Mouse (Mus musculus) brain, adult 2 months (tissue): ENCODE results near the gene Gm20821.
"Not testable (repeated sequence)": the region's sequence is repeated elsewhere in the genome, so short reads cannot be mapped to it uniquely, and the experiment has no call there.

Experiments
- DNase-seq: peaks from one replicate; pipeline ENCODE4 v3.0.0; 2011; ENCODE audit warnings: low read depth, low spot score

Gene Gm20821

GRCm38 (mm10) chrY:9781504-9781903, at the start of gene Gm20821:
Gene Gm20821 (plus strand): TSS chrY:9781804.
- not testable (repeated sequence) for DNase-seq
